Mouse (Mus musculus): Measurements from ENCODE around the gene Cd3e. TPM values are rescaled to one million over a fixed set of nuclear protein-coding genes. Genes with fewer than 3 reads are reported as not detected.
A peak's percentile ranks its signal among the peaks of the same experiment; 100 is the strongest.
"Not testable (repeated sequence)": the region's sequence is repeated elsewhere in the genome, so short reads cannot be mapped to it uniquely, and the experiment has no call there.

The Cd3e gene
- total RNA-seq (2021): not detected
- long read RNA-seq, experiment 1: 0 reads
- long read RNA-seq, experiment 2: 0 reads

- DNase-seq (ENCODE audit: low spot score in 2 of 2): no peak
- intact Hi-C loops (cut with DNase I): no loop called here
Observed at GRCm38 (mm10) chr9:45009180-45010078, at the start of gene Cd3e. TSS of gene Cd3e (minus strand) at chr9:45009627.

- intact Hi-C loops (cut with DNase I): loop anchor here (5.0 kb wide), 2 partner anchors 59 to 91 kb away; partner anchors contain the start of genes Scn2b and Ube4a
- DNase-seq (ENCODE audit: low spot score in 2 of 2): no peak
Observed at GRCm38 (mm10) chr9:45058304-45058940, 49.0 kb upstream of the Cd3e start.

DNA sequence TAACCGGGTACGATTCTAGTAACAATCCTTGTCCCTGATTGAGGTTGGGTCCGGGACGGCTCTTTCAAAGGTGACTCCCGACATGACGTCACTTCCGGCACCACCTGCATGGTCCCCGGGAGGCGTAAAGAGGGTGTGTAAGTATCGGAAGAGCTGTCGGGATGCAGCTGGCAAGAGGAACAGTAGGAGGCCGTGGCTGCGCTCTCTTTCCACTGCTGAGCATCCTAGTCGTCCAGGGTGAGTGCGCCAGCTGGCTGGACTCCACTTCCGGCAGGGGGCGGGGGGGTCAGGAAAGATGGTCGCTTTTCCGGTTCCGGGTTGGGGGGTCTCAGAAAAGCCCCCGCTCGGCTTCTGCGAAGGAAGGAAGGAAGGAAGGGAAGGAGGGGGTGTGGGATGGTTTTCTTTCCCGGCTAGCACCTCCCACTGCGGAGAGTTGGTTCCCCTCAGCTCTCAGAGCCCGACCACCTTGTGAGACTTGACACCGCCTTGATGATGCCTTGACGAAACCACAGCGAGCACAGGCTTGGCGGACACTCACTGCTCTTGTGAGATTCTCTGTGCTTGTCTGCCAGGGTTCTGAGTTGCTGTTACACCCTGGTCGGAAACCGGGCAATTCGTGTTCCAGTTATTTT, 45.8 kb upstream of the Cd3e start, which contains the start of gene Mpzl3:
Gene Mpzl3, plus strand, starts transcription at position 105 of the 632 bp plus-strand sequence.
- DNase-seq (ENCODE audit: low spot score in 2 of 2): peak; percentile 86 to 91
- intact Hi-C loops (cut with DNase I): loop anchor here (5.0 kb wide), 2 partner anchors 62 to 88 kb away; partner anchors contain the start of genes Scn2b and Ube4a

- intact Hi-C loops (cut with DNase I): no loop called here
- DNase-seq (ENCODE audit: low spot score in 2 of 2): no peak
Observed at GRCm38 (mm10) chr9:45050301-45050700, 40.9 kb upstream of the Cd3e start.

- intact Hi-C loops (cut with DNase I): no loop called here
Observed at GRCm38 (mm10) chr9:45049731-45050130, 40.3 kb upstream of the Cd3e start.

DNA sequence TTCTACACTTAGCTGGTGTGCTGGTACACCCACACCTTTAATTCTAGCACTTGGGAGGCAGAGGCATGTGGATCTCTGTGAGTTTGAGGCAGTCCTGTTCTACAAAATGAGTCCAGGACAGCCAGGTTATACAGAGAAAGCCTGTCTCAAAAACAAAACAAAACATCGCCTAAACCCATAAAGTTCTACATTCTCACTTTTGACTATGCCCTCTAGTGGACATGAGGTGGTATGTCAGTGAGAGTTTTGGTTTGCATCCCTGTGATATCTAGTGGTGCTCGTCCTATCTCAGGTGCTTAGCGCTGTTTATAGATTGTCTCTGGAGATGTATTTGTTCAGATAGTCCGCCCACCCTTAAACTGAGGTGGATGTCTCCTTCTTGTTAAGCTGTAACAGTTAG, 39.1 kb upstream of the Cd3e start:
- intact Hi-C loops (cut with DNase I): no loop called here
- peak; percentile 23 to 30 for DNase-seq (ENCODE audit: low spot score in 2 of 2)

More at GRCm38 (mm10) chr9:45049731-45050130, 40.3 kb upstream of the Cd3e start:
- DNase-seq (ENCODE audit: low spot score in 2 of 2): no peak

DNA sequence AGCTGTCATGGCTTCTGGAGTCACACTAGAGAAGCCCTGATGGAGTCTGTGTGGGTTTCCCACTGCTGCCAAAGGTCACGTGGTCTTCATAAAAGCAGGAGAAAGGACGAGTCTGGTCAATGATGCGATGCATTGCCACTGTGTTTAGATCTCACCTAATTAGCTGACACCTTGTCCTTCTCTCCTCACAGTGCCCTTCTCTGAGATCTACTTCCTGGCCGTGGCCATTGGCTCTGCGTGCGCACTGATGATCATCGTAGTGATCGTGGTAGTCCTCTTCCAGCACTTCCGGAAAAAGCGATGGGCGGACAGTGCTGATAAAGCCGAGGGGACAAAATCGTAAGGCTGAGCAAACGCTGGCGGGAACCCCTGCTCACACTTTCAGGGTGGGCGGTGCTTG, 37.5 kb upstream of the Cd3e start:
- no peak for DNase-seq (ENCODE audit: low spot score in 2 of 2)
- intact Hi-C loops (cut with DNase I): no loop called here

DNA sequence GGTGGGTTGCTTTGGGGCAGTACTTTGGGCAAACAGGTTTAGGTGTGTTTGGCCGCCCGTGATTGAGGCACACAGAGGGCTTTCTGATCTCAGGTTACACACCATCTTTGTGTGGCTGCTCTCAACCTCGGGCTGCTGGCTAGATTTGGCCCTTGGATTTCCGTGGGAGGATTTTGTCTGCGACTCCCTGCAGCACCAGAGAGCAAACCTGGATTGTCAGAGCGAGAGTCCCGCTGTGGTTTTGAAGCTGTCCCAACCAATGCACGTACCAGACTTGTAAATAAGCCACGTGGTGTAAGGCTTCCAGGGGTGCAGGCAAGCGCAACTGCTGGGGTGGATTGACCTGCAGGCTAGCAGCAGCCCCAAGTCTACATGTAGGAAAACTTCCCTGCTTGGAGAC, 33.5 kb upstream of the Cd3e start:
- no peak for DNase-seq (ENCODE audit: low spot score in 2 of 2)
- intact Hi-C loops (cut with DNase I): no loop called here

GRCm38 (mm10) chr9:45042056-45042720, 32.8 kb upstream of the Cd3e start:
- intact Hi-C loops (cut with DNase I): no loop called here
- DNase-seq (ENCODE audit: low spot score in 2 of 2): no peak

DNA sequence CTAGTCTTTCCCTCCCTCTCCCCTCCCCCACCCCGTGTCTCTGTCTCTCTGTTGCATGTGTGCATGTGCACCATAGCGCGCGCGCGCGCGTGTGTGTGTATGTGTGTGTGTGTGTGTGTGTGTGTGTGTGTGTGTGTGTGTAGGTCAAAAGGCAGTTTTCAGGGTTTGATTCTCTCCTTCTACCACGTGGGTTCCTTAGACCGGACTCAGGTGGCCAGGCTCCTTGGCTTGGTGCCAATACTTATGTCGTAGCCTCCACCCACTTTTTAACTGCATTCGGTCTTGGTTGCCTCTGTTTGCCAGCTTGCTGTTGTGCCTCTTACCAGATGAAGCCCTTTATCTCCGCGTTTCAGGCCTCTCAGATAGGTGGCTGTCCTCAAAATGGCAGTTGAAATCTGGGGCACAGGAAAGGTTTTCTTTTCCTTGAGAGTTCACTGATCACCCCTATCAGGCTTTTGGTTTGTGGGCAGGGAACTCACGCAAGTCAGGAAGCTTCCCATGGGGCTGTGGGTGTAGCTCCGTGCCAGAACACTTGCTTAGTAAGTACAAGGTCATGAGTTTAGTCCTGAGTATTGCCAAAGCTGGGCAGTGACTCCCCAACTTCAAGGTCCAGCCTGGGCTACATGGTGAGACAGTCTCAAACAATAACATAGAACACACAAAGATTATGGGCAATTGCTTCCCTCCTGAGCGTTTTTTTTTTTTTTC, 31.9 kb upstream of the Cd3e start:
- DNase-seq (ENCODE audit: low spot score in 2 of 2): no peak
- intact Hi-C loops (cut with DNase I): no loop called here

- intact Hi-C loops (cut with DNase I): no loop called here
- DNase-seq (ENCODE audit: low spot score in 2 of 2): no peak
Observed at GRCm38 (mm10) chr9:45040066-45040845, 30.8 kb upstream of the Cd3e start.

GRCm38 (mm10) chr9:45039499-45039898, 30.1 kb upstream of the Cd3e start, which contains the start of gene Mpzl2:
TSS of gene Mpzl2 (plus strand) at chr9:45039799.
- intact Hi-C loops (cut with DNase I): no loop called here
- DNase-seq (ENCODE audit: low spot score in 2 of 2): no peak

DNA sequence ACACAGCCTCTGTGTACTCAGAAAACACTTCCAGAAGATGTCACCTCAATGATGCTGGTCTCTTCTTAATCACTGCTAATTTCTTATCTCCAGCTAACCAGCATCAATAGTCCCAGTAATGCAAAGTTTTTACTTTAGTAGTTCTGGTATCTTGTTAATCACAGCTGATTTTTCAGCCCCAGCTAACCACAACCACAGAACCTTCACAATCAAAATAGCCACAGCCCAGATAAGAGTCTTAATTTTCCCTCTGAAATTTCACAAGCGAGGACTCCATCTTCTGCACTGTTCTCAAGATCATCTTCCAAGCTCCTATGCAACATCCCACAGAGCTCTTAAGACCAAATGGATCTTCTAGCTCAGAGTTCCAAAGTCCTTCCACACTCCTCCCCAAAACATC, 28.4 kb upstream of the Cd3e start:
- intact Hi-C loops (cut with DNase I); DNase-seq (ENCODE audit: low spot score in 2 of 2): not testable (repeated sequence)

- intact Hi-C loops (cut with DNase I): no loop called here
- no peak for DNase-seq (ENCODE audit: low spot score in 2 of 2)
Observed at GRCm38 (mm10) chr9:45034526-45034925, 25.1 kb upstream of the Cd3e start.

DNA sequence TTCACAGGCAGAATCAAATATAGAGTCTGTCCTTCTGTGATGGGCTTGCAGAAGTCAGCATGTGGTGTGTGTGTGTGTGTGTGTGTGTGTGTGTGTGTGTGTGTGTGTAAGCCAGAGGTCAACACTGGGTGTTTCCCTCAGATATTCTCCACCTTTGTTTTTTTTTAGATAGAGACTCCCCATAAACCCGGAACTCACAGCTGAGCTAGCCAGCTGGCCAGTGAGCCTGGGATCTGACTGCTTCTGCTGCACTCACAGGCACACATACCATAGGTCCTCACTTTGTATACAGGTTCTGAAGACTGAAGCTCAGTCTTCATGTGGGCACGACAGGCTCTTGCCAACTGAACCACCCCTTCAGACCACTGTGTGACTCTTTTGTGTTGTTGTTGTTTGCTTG, 22.8 kb upstream of the Cd3e start:
- intact Hi-C loops (cut with DNase I): no loop called here
- DNase-seq (ENCODE audit: low spot score in 2 of 2): no peak

DNA sequence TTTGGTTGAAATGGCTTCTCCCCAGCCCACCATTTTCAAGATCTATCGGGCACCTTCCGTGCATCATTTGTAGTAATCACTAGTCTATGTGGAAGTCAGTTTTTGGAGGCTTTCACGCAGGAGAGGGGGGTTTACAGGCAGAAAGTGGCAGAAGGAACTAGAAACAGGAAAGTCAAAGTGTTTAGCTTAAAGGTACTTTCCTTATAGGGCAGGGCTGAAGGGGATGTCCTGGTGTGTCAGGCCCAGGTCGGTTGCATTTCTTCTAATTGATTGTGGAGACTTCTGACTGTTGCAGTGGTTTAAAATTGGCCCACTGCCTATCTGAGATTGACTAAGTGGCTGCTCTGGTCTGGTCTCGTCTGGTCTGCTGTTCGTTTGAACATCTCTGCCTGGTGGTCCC, 20.9 kb upstream of the Cd3e start:
- DNase-seq (ENCODE audit: low spot score in 2 of 2): no peak
- intact Hi-C loops (cut with DNase I): no loop called here

DNA sequence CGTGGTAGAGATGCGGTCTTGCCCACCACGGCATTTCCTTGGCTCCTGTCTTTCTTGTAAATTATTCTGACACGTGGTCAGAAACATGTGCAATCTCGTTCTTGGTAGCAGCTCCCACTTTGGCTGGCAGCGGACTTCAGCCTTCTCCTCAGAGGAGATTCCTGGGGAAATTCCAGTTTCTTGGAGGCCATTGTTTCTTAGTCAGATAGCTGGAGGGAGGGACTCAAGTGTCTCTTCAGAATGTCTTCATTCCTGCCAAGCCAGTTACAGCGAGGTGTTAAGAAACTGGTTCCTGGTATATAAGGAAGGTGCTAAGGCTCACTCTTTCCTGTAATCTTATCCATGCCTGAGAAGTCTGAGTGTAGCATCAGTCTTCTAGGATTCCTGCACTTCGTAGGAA, 17.9 kb upstream of the Cd3e start:
- no peak for DNase-seq (ENCODE audit: low spot score in 2 of 2)
- intact Hi-C loops (cut with DNase I): no loop called here

DNA sequence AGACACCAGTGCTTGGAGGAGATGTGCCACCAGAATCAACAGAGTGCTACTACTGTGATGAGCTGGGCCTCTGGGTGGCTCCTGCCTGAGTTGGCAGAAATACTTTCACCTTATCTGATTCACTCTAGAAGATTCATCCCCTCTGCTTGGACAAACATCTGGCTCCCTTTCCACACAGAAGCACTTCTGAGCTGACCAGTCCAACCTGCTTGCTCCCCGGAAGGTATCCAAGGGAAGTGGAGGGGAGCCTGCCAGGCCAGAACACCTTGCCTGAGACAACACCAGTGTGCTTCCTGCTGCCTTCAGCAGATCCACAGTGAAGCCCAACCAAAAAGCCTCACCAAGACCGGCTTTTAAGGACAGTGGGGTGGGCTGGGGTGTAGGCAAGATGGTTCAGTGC, 14.8 kb upstream of the Cd3e start:
- no peak for DNase-seq (ENCODE audit: low spot score in 2 of 2)
- intact Hi-C loops (cut with DNase I): no loop called here

All from left cerebral cortex, postnatal 14 days (tissue).